Mouse (Mus musculus) cerebellum, adult 18-20 months (tissue): ENCODE results near the gene Ubqln4.

Experiments
- DNase-seq, 2 experiments: peaks; one replicate each; pipeline ENCODE4 v3.0.0; 2021

Gene Ubqln4

GRCm38 (mm10) chr3:88526157-88527131, 27.1 kb upstream of the Ubqln4 start:
- peak; percentile 86 to 90 for DNase-seq

- DNase-seq, result no peak
Measured at GRCm38 (mm10) chr3:88527565-88527964, 26.0 kb upstream of the Ubqln4 start.

GRCm38 (mm10) chr3:88528646-88529045, 24.9 kb upstream of the Ubqln4 start:
- DNase-seq, result no peak

DNA sequence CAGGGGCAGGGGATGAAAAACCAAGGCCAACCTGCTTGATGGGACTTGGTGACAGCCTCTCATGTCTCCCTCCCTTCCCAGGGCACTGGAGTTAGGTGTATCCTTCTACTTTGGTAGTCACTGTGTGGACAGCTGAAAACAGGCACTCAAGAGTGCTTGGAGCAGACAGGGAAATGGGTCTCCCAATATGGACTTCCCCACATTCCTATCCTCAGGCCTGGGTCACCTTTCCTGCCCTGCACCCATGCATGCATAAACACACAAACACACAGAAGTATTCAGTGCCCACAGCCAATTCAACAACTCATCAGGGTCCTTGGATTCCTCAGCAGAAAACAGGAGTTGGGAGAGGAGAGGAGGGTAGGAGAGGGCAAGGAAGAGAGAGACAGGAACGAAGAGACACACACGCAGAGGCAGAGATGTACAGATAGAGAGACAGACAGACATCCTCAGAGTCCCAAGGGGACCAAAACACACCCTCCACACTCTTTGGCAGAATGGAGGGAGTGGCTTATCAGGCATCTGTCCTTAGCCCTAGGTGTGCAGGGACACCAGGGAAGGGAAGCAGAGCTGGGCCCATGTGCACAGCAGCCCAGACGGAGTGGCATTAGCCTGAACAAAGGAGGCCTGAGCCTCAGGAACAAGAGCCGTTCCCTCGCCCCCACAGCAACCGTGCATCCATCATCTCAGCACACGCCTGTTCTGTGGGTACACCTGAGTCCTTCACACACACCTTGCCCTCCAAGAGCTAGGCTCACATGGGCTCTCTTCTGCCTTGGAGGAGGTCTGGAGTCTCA, 24.2 kb upstream of the Ubqln4 start:
- no peak for DNase-seq

GRCm38 (mm10) chr3:88530082-88530864, 23.3 kb upstream of the Ubqln4 start:
- DNase-seq, result no peak

DNA sequence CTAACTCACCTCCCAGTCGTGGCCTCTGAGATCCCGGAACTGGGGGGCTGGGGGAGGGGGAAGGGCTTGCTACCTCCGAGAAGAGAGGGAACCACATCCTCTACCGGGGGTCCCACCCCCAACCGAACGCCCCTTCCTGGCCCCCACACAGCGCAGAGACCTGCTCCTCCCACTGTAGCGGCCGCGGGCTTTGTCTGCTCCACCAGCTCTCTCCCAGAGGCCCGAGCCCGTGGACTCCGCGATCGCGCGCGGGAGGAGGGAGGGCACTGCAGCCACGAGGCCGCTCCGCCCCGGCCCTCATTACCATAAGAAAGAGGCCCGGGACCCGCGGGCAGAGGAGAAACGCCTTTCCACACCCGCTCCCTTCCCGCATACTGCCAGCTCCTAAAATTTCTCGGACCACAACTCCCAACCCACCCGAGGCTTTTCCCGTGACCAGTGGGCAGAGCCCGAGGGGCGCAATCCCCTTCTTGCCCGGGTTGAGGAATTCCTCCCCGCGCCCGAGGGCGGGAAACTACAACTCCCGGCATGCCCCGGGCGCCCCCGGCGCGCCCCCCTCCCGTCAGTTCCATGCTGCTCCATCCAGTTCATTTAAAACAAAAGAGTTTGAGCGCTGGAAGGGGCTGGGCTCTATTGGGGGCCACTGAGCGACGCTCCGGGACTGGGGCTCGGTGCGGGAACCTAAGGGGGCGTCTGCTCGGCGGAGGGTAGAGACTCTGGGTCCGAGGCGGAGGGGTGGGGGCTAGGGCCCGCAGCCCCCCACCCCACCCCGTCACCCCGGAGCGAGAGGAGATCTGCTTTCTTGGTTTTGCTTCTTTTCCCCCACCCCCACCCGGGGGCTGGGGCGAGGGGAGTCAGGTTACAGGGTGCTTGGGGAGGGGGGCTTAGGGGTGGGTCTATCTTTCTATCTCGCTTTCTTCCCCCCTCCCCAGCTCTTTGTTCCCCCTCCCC, 21.9 kb upstream of the Ubqln4 start:
- peak; percentile 85 to 90 for DNase-seq

DNA sequence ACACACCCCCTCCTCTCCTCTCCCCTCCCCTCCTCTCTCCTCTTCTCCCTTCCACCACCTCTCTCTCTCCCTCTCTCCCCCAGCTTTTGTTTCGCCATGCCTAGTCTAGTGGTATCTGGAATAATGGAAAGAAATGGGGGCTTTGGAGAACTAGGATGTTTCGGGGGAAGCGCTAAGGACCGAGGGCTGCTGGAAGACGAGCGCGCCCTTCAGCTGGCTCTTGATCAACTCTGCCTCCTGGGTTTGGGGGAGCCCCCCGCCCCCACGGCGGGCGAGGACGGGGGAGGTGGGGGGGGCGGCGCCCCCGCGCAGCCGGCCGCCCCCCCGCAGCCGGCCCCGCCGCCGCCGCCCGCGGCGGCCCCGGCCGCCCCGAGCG, 21.3 kb upstream of the Ubqln4 start, which contains the start of gene Mex3a:
TSS of gene Mex3a (plus strand) at position 97 of the 376 bp plus-strand sequence.
- DNase-seq, result no peak

DNA sequence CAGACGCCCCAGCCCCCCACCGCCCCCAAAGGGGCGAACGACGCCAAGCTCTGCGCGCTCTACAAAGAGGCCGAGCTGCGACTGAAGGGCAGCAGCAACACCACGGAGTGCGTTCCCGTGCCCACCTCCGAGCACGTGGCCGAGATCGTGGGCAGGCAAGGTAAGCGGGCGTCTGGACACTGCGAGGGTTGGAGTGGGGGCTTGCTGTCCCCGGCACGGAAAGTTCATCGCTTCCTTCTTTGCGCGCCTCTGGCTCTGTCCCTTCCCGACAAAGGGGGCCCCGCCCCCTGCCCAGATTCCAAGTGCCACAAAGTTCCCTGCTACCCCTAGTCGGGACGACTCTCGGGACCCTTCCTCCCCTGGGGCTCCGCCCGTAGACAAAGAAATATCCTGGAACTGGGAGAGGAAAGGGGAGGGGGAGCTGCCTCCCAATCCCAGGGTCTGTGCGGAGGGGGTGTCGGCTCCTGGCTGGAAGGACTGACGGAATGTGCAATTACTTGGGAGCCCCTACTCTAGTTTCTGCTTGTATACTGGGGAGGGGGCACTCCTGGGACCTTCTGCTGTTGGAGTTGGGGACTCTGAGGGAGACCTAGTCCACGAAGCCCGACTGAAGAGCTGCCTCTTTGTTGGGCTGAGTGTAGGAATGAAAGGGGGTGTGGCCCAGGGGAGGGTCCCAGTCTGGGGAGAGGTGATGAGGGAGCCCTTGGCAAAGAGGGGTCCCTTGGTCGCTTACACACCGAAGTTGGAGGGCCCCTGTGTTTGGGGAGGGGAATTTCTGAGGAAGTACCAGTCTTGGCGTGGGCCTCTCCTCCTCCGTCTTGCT, 20.7 kb upstream of the Ubqln4 start:
- no peak for DNase-seq

DNA sequence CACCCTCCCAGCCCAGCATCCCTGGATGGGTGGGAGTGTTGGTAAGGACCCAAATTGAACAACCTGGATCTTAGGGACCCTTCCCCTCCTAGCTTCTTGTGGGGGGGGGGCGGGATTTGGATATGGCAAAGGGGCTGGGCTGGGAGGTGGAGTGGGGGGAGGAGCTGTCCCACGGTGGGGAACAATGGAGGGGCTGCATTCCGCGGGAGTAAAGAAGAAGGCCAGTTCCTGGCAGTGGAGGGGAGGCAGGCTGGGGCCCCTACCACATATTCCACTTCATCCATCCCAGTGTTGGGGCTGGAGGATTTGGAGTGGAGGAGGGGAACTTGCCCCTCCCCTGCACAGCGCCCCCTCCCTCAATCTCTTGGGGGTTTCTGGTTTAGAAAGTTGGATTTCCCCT, 19.9 kb upstream of the Ubqln4 start:
- DNase-seq, result no peak

GRCm38 (mm10) chr3:88535005-88535404, 18.6 kb upstream of the Ubqln4 start:
- DNase-seq, result no peak

GRCm38 (mm10) chr3:88535527-88535926, 18.0 kb upstream of the Ubqln4 start:
- no peak for DNase-seq

- peak; percentile 79 to 85 for DNase-seq
Measured at GRCm38 (mm10) chr3:88536103-88536930, 17.2 kb upstream of the Ubqln4 start.

DNA sequence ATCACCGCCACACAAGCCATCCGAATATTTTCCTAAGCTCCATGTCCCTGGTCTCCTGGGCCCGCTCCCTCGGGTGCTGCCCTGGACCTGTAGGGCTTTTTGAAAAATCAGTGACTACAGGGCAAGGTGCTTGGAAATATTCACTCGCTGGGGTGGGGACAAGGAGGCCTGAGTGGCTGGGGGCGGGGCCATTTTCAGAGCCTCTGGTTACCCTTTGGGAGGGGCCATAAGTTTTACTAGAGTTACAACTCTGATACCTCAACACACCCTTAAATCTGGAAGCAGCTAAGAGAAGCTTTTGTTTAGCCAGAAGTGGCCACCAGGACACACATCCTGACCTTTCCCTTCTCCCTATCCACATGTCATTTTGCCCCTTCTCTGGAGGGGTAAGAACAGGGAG, 16.4 kb upstream of the Ubqln4 start:
- no peak for DNase-seq

DNA sequence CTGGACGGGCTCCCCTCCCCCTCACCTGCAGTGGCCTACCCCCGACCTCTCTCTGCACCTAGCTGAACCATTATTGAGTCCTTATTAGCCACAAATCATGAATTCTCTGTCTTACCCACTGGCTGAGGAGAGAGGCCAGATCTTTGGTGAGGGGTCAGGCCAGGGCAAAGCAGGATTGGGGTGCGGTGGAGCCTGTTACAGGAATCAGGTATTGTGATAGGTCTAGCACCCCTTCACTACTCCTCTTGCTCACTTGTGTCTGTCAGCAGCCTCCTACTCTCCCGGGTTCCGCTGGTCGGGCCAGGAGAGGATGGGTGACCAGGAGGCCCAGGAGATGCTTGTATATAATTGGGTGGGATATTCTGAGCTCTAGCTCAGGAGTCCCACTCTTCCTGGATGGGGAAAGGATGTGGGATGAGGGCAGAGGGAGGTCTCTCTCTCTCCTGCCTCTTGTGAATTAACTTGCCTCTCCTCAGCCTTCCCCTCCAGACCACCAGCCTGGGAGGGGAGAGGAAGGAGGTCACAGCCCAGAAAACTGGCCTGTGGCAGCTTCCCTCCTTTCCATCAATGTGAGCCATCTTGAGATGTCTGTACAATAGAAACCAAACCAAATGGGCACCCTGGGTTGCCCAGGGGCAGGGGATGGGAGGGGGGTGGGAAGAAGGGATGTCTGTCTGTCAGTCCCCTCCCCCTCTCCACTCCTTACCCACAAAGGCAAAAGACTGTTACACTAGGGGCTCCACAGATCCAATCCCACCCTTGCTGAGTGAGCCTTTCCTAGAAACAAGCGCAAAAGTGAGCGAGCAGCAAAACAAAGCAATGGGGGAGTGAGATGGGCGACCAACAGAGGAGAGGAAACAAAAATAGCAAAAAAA, 15.1 kb upstream of the Ubqln4 start:
- DNase-seq, result no peak

DNA sequence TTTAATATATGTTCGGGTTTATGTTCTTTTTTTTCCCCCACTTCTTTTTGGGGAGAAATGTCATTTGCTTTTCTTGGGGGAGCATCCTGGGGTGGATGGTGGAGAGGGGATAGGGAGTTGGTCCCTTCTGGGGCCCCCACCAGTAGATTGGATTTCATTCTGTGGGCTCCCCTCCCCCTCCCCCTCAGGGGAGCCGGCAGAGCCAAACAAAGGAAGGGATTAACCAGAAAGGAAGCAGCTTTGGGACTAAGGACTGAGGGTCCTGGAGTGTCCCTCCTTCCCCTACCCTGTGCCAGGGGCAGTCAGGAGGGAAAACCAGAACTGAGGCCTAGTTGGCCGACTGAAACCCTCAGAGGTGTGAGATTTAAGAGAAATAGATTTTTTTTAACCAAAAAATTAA, 14.2 kb upstream of the Ubqln4 start:
- no peak for DNase-seq

DNA sequence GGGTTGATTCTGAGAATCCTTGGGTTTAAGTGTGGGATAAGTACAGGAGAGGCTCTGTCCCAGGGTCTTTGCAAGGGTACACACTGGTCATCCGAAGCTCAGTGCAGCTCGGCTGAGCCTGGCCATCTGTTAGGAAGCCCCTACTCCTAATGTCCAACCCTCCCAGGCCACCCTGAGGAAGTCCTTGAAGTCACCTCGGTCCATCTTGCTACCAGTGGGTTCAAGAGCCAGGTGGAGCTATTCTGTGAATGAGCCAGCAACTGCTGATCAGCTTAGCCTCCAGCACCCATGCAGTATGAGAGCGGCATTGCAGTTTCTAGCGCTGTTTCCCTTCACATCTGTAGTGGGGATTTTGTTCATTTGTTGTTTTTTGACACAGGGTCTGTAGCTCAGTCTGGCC, 13.5 kb upstream of the Ubqln4 start:
- DNase-seq, result no peak

GRCm38 (mm10) chr3:88541622-88542401, 11.7 kb upstream of the Ubqln4 start:
- DNase-seq, result peak in 1 of 2 experiments; percentile 56

- no peak for DNase-seq
Measured at GRCm38 (mm10) chr3:88542486-88542885, 11.1 kb upstream of the Ubqln4 start.
